Mouse (Mus musculus): ENCODE results near the gene Stx16.

The Stx16 gene

GRCm38 (mm10) chr2:174075673-174076432 lies at the start of gene Stx16:
Stx16 (plus strand) TSS chr2:174076308.
- peak; percentile 93 for DNase-seq (ENCODE audit: low read depth)

GRCm38 (mm10) chr2:174026406-174026805 lies 49.7 kb upstream of the Stx16 start:
- DNase-seq (ENCODE audit: low read depth): no peak

DNA sequence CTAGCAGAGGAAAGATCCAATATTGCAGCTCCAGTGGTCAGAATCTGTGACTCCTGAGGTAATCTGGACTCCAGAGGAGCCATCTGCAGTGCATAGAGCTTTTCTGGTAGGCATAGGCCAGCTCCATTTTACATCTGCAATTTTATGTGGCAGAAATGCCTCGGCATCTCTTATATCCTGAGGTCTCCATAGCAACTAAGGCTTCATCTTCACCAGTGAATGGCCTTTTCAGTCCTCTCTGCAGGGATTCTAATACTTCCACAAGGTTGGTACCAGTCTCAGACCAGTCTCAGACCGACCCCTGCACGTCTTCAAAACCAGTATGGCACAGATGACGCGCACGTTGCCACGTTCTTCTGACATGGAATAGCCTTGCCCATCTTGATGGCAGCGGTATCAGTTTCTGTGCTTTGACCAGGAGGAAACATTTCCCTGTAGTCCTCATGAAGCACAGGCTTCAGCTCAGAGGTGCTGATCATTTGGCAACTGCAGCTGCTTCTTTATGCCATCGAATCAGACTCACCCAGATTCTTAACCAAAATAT lies 42.8 kb upstream of the Stx16 start:
- no peak for DNase-seq (ENCODE audit: low read depth)

GRCm38 (mm10) chr2:174047656-174048055 lies 28.5 kb upstream of the Stx16 start:
- no peak for DNase-seq (ENCODE audit: low read depth)

- no peak for DNase-seq (ENCODE audit: low read depth)
Observed at GRCm38 (mm10) chr2:174049481-174050338, 26.4 kb upstream of the Stx16 start.

DNA sequence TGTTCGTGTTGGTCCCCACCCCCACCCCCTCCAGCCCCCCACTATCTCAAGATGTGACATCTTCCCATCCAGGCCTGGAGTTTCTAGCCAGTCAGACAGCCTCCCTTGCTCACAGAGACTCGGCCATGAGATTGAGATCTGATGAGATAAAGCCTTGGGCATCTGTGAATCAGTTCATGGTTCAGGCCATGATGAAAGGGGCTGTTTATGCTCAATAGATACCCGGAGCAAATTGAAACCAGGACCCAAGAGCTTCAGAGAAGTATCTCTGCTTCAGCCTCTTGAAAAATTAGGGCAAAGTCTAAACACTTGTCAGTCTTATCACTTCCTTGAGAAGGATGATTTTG lies 25.8 kb upstream of the Stx16 start:
- no peak for DNase-seq (ENCODE audit: low read depth)

DNA sequence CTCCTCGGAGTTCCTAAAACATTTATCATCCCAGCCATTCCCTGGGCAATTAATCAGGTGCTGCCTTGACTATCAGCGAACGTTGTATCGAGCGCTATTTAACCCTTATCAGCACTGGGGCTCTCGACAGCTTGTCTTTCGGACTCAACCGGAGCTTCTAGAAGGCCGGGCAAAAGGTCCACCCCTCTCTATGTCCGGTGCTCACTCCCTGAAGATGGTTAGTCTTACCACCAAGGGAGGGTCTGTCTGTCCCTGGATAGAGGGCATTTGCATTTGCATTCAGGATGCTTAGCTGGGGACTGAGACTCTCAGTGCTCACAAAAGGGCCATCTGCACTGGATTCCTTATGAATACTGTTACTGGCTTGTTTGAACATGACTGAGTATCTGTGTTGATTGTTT lies 25.0 kb upstream of the Stx16 start:
- DNase-seq (ENCODE audit: low read depth): no peak

DNA sequence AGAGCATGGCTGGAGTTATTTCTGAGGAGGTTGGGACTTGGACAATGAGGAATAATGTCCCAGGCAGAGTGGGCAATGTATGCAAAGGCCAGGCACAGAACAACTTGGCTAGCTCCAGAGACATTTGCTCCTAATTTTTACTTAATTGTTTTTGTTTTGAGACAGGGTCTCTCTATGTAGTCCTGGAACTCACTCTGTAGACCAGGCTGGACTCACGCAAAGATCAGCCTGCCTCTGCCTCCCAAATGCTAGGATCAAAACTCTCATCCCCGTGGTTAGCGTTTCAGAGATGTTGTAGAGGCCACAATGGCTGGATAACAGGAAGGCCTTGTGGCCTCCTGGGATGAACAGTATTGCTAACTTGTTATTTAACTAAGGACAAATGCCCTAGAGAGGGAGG lies 21.6 kb upstream of the Stx16 start:
- no peak for DNase-seq (ENCODE audit: low read depth)

DNA sequence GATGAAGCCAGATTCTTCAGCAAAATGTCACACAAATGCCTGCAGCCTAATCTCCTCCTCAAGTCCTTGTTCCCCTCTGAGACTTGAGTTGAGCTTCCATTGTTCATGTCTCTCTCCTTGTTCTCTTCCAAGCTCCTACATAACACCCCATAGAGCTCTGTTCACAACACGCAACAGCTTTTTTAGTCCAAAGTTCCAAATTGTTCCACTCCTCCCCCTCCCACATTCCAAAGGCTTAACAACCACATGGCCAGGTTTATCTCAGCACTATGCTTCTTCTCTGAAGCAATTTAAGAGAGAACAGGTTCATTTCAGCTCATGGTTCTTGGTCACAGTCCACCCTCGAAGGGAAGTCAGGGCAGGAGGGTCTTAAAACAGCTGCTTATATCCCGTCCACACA lies 18.4 kb upstream of the Stx16 start:
- no peak for DNase-seq (ENCODE audit: low read depth)

DNA sequence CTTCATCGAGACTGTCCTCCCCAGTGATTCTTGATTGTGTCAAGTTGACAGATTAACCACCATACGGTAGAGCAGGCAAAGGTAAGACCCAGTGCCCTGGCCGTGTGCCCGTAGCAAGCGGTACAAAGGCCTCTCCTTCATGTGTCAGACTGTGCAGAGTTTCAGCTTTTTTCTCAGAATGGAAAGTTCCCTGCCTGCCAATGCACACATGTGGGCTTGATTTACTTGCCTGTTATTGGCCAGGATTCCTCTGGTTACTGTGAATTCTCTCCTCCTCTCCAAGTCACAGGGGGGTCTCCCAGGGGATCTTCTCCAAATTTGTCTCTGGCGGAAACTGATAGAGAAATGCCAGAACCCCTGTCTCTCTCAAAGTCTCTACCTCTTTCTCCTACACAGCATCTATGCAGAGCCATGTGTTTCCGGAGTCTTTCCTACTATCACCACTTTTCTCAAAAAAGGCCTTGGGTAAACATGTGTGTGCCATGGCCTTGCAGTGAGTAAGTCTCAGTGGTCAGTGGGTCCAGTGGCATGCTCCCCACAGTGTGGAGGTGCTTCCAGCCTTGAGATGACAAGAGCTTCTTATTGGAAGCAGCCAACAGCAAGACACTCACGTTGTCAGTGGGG lies 17.7 kb upstream of the Stx16 start:
- DNase-seq (ENCODE audit: low read depth): no peak

- no peak for DNase-seq (ENCODE audit: low read depth)
Observed at GRCm38 (mm10) chr2:174059591-174060385, 16.3 kb upstream of the Stx16 start.

GRCm38 (mm10) chr2:174061219-174061618 lies 14.9 kb upstream of the Stx16 start:
- DNase-seq (ENCODE audit: low read depth): no peak

- no peak for DNase-seq (ENCODE audit: low read depth)
Observed at GRCm38 (mm10) chr2:174063074-174063473, 13.0 kb upstream of the Stx16 start.

DNA sequence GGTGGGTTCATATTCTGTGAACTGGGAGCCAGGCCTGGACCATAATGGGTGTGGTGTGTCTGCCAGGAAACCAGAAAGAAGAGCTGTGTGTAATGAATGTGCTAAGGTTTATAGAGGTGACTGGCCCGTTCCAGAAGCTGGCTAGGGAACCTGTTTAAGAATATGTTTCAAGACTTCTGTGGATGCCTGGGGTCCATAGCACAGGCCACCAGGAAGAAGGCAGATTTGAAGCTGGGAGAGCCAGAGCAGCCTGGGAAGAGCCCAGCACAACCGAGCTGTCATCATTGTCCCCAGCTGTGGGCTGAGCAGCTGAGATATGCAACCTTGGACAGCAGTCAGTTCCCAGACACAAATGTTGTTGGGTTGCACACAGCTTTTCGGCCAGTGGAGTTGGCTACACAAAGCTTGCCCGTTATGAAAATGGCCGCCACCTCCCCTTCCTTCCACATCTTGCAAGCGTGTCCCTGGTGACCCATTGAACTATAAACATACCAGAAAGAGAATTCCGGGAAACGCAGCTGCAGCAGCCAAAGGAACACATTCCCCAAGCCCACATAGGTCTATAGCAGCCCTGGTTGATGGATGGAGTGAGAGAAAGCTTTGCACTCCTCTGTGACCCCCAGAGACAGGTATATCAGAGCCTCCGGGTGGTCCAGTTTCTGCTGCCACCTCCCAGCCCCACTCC lies 12.4 kb upstream of the Stx16 start:
- no peak for DNase-seq (ENCODE audit: low read depth)

DNA sequence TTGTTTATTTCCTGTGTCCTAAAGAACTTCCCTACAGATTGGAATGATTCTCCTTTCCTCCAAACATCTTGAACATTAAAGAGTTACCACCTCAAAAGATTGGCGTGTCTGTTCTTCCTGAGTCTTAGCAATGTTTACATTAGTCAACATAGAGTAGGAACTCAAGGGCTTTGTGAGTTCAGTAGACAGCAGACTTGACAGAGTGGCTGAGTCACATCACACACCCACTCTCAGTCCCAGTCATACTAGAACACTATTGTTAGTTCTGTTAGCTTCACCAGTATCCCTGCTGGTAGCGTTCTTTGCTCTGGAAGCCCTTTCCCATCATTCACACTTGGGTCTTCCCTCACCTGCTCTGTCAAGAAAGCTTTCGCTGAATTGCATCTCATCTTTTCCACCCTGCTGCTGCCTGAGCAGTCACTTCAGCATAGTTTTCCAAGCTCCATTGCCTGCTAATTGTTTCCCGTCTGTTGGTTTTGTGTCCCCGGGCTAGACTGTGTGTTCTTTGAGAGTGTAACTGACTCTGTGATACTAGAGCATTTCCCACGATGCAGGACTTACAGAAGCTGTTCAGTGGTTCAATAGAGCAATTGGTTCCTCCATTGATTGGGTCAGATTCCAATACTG lies 8.2 kb upstream of the Stx16 start:
- DNase-seq (ENCODE audit: low read depth): no peak

DNA sequence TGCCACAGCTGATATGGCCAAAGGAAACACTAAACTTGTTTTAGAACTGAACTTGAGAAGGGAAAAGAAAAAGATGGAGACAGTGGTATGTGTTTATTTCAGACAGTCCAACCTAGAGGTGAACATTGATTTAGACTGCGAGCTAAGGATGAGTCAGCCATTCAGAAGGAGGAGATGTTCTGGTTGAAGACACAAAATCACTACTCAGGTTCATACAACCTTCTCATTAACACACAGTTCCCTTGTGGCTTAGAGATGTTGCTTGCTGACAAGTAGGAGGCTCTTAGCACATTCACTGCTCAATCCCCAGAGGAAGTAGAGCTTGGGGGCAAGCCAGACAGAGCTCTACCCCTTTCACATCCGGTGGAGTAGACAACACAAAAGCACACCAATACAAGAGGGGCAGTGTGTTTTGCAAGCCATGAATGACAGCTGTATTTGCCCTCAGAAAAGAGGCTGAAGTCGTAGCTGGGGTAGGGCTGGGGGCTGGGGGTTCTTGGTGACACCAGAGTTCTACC lies 6.5 kb upstream of the Stx16 start:
- DNase-seq (ENCODE audit: low read depth): no peak

- DNase-seq (ENCODE audit: low read depth): no peak
Observed at GRCm38 (mm10) chr2:174071406-174071805, 4.7 kb upstream of the Stx16 start.

- no peak for DNase-seq (ENCODE audit: low read depth)
Observed at GRCm38 (mm10) chr2:174073156-174073790, 2.8 kb upstream of the Stx16 start.

DNA sequence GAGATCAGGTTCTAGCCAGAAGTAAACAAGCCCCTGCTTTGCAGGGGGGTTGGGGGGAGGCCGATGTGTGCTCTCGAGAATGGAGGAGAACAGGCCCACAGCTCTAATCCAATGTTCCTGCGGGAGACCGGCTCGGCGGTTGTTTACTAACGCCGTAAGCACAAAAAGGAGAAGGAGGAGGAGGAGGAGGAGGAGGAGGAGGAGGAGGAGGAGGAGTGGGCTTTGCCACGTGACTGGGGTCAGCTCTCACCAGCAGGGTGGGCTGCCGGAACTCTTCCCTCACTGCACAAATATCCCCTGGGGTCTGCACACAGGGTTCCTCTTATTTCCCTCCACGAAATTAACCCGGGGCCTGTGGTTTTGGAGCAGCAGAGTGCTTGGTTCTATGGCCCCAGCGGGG lies 1.5 kb upstream of the Stx16 start:
- DNase-seq (ENCODE audit: low read depth): no peak

DNA sequence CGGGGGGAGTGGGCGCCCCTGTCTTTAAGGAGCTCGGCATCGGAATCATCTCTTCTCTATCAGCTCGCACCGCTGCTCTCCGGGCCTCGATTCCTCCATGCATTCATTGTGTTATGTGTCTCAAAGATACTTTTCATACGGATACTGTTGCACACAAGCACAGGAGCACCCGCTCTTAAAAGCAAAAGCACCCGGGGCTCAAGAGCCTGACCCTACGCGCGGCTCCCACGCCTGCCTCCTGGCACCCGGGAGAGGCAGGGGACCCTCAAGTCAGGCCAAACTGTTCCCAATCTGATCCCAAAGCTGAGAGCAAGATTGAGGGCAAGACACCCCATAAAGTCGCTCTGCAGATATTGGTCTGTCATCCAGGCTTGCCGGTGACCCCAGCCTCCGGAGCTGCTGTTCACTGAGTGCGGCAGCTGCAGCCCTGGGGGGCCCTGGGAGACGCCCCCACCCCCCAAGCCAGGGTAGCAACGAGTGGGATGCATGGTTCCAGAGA lies 987 bp upstream of the Stx16 start:
- no peak for DNase-seq (ENCODE audit: low read depth)

Data from 416B (cell line).